Mouse (Mus musculus): ENCODE measurements at regions not wholly inside any gene's neighbourhood (a gene's known extent, or its start where the extent isn't known, plus 50 kb on each side); places are given as distances from the start of the nearest gene placed in this dataset.

- no peak for TF ChIP-seq EP300 (IDR thresholded peaks at IDR 0.05; ENCODE audit: low read depth)
- no peak for TF ChIP-seq CTCF (IDR thresholded peaks at IDR 0.05; ENCODE audit: low read depth)
Observed at GRCm38 (mm10) chr14:17234898-17235297, 415.9 kb upstream of the Rarb start.
